Mouse (Mus musculus) embryonic facial prominence, embryonic 12.5 days (tissue): Measurements from ENCODE around the gene Inhbe. TPM values are rescaled to one million over a fixed set of nuclear protein-coding genes. Genes with fewer than 3 reads are reported as not detected.

ENCODE experiments used
- ATAC-seq: fragments of 200-750 bp; cut with Nextera tagmentation; 2 replicates; pipeline ENCODE4 v1.8.0; 2017; ENCODE audit not compliant: insufficient number of reproducible peaks, insufficient read depth, low FRiP score, low TSS enrichment
- H3K27ac ChIP-seq: fragments of 300-500 bp; sonication (generic); 2 replicates; pipeline ENCODE4 v1.5.1; 2016; ENCODE audit warnings: mild to moderate bottlenecking
- H3K27me3 ChIP-seq: fragments of 300-500 bp; sonication (generic); 2 replicates; pipeline ENCODE4 v1.6.1; 2016; ENCODE audit warnings: mild to moderate bottlenecking, moderate library complexity
- H3K36me3 ChIP-seq: fragments of 300-500 bp; sonication (generic); 2 replicates; pipeline ENCODE4 v1.6.1; 2016; ENCODE audit warnings: mild to moderate bottlenecking
- H3K4me1 ChIP-seq: fragments of 300-500 bp; sonication (generic); 2 replicates; pipeline ENCODE4 v1.6.1; 2016
- H3K4me2 ChIP-seq: fragments of 300-500 bp; sonication (generic); replicated peaks from 2 replicates; pipeline ENCODE4 v1.6.1; 2016; ENCODE audit warnings: mild to moderate bottlenecking, moderate library complexity
- H3K4me3 ChIP-seq: fragments of 300-500 bp; sonication (generic); 2 replicates; pipeline ENCODE4 v1.5.1; 2016; ENCODE audit warnings: mild to moderate bottlenecking
- H3K9ac ChIP-seq: fragments of 300-500 bp; sonication (generic); 2 replicates; pipeline ENCODE4 v1.6.1; 2016; ENCODE audit warnings: mild to moderate bottlenecking, moderate library complexity
- H3K9me3 ChIP-seq: fragments of 300-500 bp; sonication (generic); 2 replicates; pipeline ENCODE4 v1.6.1; 2016; ENCODE audit warnings: mild to moderate bottlenecking, moderate library complexity
- WGBS: fragments of 180-500 bp; shearing (Covaris S2); methylation state at CpG from one replicate; pipeline ENCODE4 v1.1.7; 2016; 5-methylcytosine and 5-hydroxymethylcytosine counted together
- polyA plus RNA-seq: library from polyadenylated mRNA; unstranded; fragments of >200 nt; fragmentation: Nextera tagmentation; extraction: Ambion mirVana; gene quantifications from 2 replicates; pipeline ENCODE4 v1.2.1, GENCODE M21; 2016

Inhbe gene
- 0.03 TPM in 1 of 2 replicates, not detected in the other for polyA plus RNA-seq

DNA sequence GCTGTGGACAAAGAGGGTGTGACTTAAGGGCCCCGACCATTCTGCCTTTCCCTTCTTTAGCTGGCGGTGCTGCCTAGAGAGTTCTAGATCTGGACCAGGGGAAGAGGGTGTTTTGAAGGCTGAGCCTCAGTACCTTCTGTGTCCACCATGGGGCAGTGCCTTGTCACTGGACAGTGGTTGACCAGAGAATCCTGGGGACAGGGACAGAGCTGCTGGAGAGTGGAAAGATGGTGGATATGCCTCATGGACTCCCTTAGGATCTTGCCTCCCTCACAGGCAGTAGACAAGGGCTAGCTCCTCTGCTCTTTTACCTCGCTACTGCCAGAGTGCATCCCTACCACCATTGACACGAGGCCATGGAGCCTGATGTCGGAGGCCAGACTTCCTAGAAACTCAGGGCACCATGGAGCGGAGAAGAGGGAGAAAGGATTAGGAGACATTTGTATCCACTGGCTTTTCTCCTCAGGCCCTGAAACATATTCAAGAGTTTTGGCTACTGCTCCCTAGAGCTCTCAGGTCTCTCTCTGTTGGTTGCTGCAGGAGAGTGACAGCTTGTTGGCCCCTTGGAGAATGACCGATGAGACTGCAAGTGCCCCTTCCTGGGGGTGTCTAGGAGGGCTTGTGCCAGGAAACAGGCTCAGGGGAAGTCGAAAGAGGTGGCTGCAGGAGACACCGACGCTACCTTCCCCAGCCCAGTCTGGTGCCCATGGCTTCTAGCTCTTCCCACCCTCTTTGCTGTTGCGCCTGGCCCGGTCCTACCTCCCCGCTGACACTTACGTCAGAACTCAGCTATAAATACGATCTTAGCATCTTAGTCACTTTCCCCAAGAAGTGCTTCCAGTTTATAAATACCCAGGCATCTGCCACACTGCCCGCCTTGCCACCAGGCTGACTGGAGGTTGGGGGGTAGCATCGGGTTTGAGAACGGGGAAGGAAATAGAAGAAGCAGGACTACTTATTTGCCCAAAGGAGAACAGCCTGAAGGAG, at the start of gene Inhbe:
Inhbe (minus strand) TSS at position 503 of the 987 bp plus-strand sequence.
- H3K4me1 ChIP-seq = no peaks in the 10 kb centered on the region
- 87% methylated on average over 18 of the region's 18 CpGs for WGBS
- no peak for ATAC-seq
- H3K4me3 ChIP-seq = no peak within 1 kb of the TSS
- H3K4me2 ChIP-seq = no peak within 1 kb of the TSS
- H3K27me3 ChIP-seq = 0 out of 2 replicates have a peak, but pooled peaks cover 8% of the 10 kb centered on the region
- no peaks in the 10 kb centered on the region for H3K36me3 ChIP-seq
- no peaks in the 10 kb centered on the region for H3K9me3 ChIP-seq
- H3K27ac ChIP-seq = no peak within 1 kb of the TSS
- H3K9ac ChIP-seq = no peak within 1 kb of the TSS

- Histone ChIP-seq H3K4me1 (no peaks in the 10 kb centered on the region), H3K4me3 (no peak overlapping the region), H3K9ac (no peak overlapping the region), H3K36me3 (peaks cover 17% of the 10 kb centered on the region; the same call in 1 of the 2 replicates), H3K27ac (no peak overlapping the region), H3K9me3 (no peaks in the 10 kb centered on the region), H3K27me3 (no peaks in the 10 kb centered on the region), H3K4me2 (no peak overlapping the region)
- 82% methylated on average over 6 of the region's 6 CpGs for WGBS
- no peak for ATAC-seq
These were observed 37.6 kb upstream of the Inhbe start for GRCm38 (mm10) chr10:127391774-127392173.

GRCm38 (mm10) chr10:127381743-127382134, 27.5 kb upstream of the Inhbe start:
- Histone ChIP-seq H3K9ac (peak overlapping the region; percentile 71), H3K4me1 (peaks cover 5% of the 10 kb centered on the region), H3K9me3 (no peaks in the 10 kb centered on the region), H3K4me2 (peak overlapping the region; percentile 64), H3K4me3 (peak overlapping the region; percentile 67), H3K27me3 (no peaks in the 10 kb centered on the region), H3K36me3 (no peaks in the 10 kb centered on the region), H3K27ac (peak overlapping the region; percentile 92; the same call in 1 of the 2 replicates)
- no peak for ATAC-seq
- 55% methylated on average over 2 of the region's 2 CpGs for WGBS

- 1% methylated on average over 42 of the region's 79 CpGs for WGBS
- H3K27me3 ChIP-seq = no peaks in the 10 kb centered on the region
- ATAC-seq = peak; percentile 68
These were observed 26.8 kb upstream of the Inhbe start for GRCm38 (mm10) chr10:127380767-127381742.

GRCm38 (mm10) chr10:127380251-127380691, 26.1 kb upstream of the Inhbe start, which contains the start of gene R3hdm2:
Gene R3hdm2, plus strand, starts transcription at chr10:127380327.
- no peaks in the 10 kb centered on the region for H3K36me3 ChIP-seq
- H3K27ac ChIP-seq = peak within 1 kb of the TSS; percentile 92
- peak within 1 kb of the TSS; percentile 71 for H3K9ac ChIP-seq
- H3K4me1 ChIP-seq = peaks cover 5% of the 10 kb centered on the region
- peak; percentile 95 for ATAC-seq
- H3K4me2 ChIP-seq = peak within 1 kb of the TSS; percentile 64
- no peaks in the 10 kb centered on the region for H3K27me3 ChIP-seq
- peak within 1 kb of the TSS; percentile 67 for H3K4me3 ChIP-seq
- WGBS = 1% methylated on average over 47 of the region's 53 CpGs
- no peaks in the 10 kb centered on the region for H3K9me3 ChIP-seq

More at GRCm38 (mm10) chr10:127380767-127381742, 26.8 kb upstream of the Inhbe start:
- Histone ChIP-seq H3K9me3 (no peaks in the 10 kb centered on the region), H3K4me2 (peak overlapping the region; percentile 64), H3K9ac (peak overlapping the region; percentile 71), H3K4me1 (peaks cover 5% of the 10 kb centered on the region), H3K27ac (peak overlapping the region; percentile 92), H3K4me3 (peak overlapping the region; percentile 67), H3K36me3 (no peaks in the 10 kb centered on the region)

- Histone ChIP-seq H3K27me3 (no peaks in the 10 kb centered on the region), H3K4me2 (peak overlapping the region; percentile 55), H3K4me3 (peak overlapping the region; percentile 67), H3K27ac (peak overlapping the region; percentile 92), H3K36me3 (no peaks in the 10 kb centered on the region), H3K9ac (peak overlapping the region; percentile 71; the same call in 1 of the 2 replicates), H3K9me3 (no peaks in the 10 kb centered on the region), H3K4me1 (peaks cover 5% of the 10 kb centered on the region)
- no peak for ATAC-seq
- WGBS = 89% methylated on average over 8 of the region's 8 CpGs
These were observed 25.4 kb upstream of the Inhbe start for GRCm38 (mm10) chr10:127379654-127380053.

DNA sequence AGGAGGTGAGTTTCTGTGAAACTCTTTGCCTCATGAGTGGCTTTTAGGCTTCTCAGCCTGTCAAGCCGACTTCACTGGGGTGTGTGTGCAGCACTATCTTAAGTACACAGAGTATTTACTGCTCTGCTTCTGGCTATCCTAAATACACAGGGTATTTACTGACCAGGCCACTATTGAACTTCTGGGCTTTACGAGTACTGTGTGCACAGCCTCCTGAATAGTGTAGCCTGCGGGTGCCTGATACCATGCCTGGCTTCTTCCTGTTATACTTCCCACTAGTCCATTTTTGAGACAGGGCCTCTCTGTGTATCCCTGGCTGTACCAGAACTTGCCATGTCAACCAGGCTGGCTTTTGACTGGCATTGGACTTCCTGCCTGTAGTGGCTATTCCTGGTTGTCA, 23.5 kb upstream of the Inhbe start:
- Histone ChIP-seq H3K27me3 (no peaks in the 10 kb centered on the region), H3K36me3 (no peaks in the 10 kb centered on the region), H3K4me1 (peaks cover 5% of the 10 kb centered on the region), H3K9me3 (no peaks in the 10 kb centered on the region), H3K9ac (no peak overlapping the region), H3K4me2 (no peak overlapping the region), H3K4me3 (no peak overlapping the region), H3K27ac (no peak overlapping the region)
- 79% methylated on average over 3 of the region's 3 CpGs for WGBS
- ATAC-seq = no peak

DNA sequence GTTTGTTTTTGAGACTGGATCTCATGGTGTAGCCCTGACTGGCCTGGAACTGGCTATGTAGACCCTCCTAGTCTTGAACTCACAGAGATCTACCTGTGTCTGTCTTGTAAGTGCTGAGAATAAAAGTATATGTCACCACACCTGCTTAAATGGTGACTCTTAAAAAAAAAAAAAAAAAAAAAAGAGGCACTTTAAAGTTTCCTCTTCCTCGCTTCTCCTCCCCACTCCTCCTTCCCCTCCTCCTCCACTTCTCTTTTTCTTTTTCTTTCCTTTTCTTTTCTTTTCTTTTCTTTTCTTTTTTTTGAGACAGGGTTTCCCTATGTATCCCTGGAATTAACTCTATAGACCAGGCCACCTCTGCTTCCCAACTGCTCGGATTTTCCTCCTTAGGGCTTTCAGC, 16.8 kb upstream of the Inhbe start:
- Histone ChIP-seq H3K9me3 (no peaks in the 10 kb centered on the region), H3K27ac (no peak overlapping the region), H3K9ac (no peak overlapping the region), H3K4me3 (no peak overlapping the region), H3K4me2 (no peak overlapping the region), H3K36me3 (no peaks in the 10 kb centered on the region), H3K27me3 (no peaks in the 10 kb centered on the region), H3K4me1 (no peaks in the 10 kb centered on the region)
- WGBS = 72% methylated on average over 2 of the region's 2 CpGs
- ATAC-seq = no peak

- H3K27me3 ChIP-seq = no peaks in the 10 kb centered on the region
- H3K9me3 ChIP-seq = no peaks in the 10 kb centered on the region
- no peak within 1 kb of the TSS for H3K4me3 ChIP-seq
- no peak within 1 kb of the TSS for H3K4me2 ChIP-seq
- H3K36me3 ChIP-seq = no peaks in the 10 kb centered on the region
- WGBS = 72% methylated on average over 22 of the region's 22 CpGs
- no peak within 1 kb of the TSS for H3K27ac ChIP-seq
- H3K4me1 ChIP-seq = no peaks in the 10 kb centered on the region
- no peak within 1 kb of the TSS for H3K9ac ChIP-seq
- ATAC-seq = no peak; the same call in 1 of the 2 replicates
These were observed 15.9 kb upstream of the Inhbe start, which contains the start of gene Inhbc for GRCm38 (mm10) chr10:127369834-127370820. Gene Inhbc, minus strand, starts transcription at chr10:127370431.

GRCm38 (mm10) chr10:127368273-127368672, 14.1 kb upstream of the Inhbe start:
- H3K27me3 ChIP-seq = no peaks in the 10 kb centered on the region
- no peak overlapping the region for H3K9ac ChIP-seq
- no peak overlapping the region for H3K4me3 ChIP-seq
- whole genome bisulfite sequencing = 86% methylated on average over 2 of the region's 2 CpGs
- no peaks in the 10 kb centered on the region for H3K36me3 ChIP-seq
- no peak overlapping the region for H3K27ac ChIP-seq
- no peaks in the 10 kb centered on the region for H3K4me1 ChIP-seq
- H3K9me3 ChIP-seq = no peaks in the 10 kb centered on the region
- ATAC-seq = no peak
- no peak overlapping the region for H3K4me2 ChIP-seq
